Mouse (Mus musculus): ENCODE measurements around the gene Itpr2. TPM values are rescaled to one million over a fixed set of nuclear protein-coding genes. Genes with fewer than 3 reads are reported as not detected.

The Itpr2 gene
- total and polyA plus RNA-seq, 3 experiments: 2.3 to 46.0 (median 37.6) TPM

- no peak for ATAC-seq (ENCODE audit: extremely low read depth, insufficient number of reproducible peaks, low FRiP score, poor library complexity, severe bottlenecking)
- no peaks in the 10 kb centered on the region for H3K27me3 ChIP-seq (ENCODE audit: insufficient read depth, low read length)
- no peak for DNase-seq (ENCODE audit: low spot score)
- H3K9me3 ChIP-seq (replicated peaks): no peaks in the 10 kb centered on the region
- H3K4me1 ChIP-seq (ENCODE audit: insufficient read depth, low read depth, low read length): peaks cover 3% of the 10 kb centered on the region; the same call in 1 of the 2 replicates
- TF ChIP-seq CTCF (IDR thresholded peaks at IDR 0.05; ENCODE audit: low read depth, low read length) (no peak), TAL1 (conservative IDR thresholded peaks at IDR 0.05; ENCODE audit: low read depth, low read length) (no peak), POLR2AphosphoS5 (IDR thresholded peaks at IDR 0.05; ENCODE audit: insufficient replicate concordance, low read depth, low read length) (no peak), GATA1 (IDR thresholded peaks at IDR 0.05; ENCODE audit: borderline replicate concordance, low read length) (no peak), GATA2 (IDR thresholded peaks at IDR 0.05; ENCODE audit: borderline replicate concordance, low read depth, low read length) (no peak)
- H3K4me3 ChIP-seq (ENCODE audit: low read depth, low read length): no peak overlapping the region
- peaks cover 63% of the 10 kb centered on the region for H3K36me3 ChIP-seq (replicated peaks)
Observed at GRCm38 (mm10) chr6:146314304-146314703, 187.7 kb downstream of the Itpr2 start.

DNA sequence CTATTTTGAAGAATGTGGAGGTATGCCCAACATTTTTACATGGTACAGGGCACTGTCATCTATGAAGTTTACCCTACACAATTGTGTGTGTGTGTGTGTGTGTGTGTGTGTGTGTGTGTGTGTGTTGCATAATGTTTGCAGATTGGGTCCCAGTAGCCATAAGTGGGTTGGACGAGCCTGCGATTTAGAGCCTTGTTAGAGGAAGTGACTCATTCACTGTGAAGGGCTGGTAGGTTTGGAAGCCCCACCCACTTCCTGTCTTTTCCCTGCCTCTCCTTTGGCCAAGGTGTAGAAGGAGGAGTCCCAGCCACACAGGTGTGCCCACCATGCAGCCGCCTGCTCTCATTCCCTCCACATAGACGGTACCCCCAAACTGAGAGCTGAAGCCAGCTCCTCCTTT, 188.6 kb downstream of the Itpr2 start:
- no peak for TF ChIP-seq TAL1 (conservative IDR thresholded peaks at IDR 0.05; ENCODE audit: low read depth, low read length)
- no peak for TF ChIP-seq GATA1 (IDR thresholded peaks at IDR 0.05; ENCODE audit: borderline replicate concordance, low read length)
- TF ChIP-seq CTCF (IDR thresholded peaks at IDR 0.05; ENCODE audit: low read depth, low read length): no peak
- TF ChIP-seq POLR2AphosphoS5 (IDR thresholded peaks at IDR 0.05; ENCODE audit: insufficient replicate concordance, low read depth, low read length): no peak
- no peak for TF ChIP-seq GATA2 (IDR thresholded peaks at IDR 0.05; ENCODE audit: borderline replicate concordance, low read depth, low read length)
- no peak for DNase-seq (ENCODE audit: low spot score)
- Histone ChIP-seq H3K4me3 (ENCODE audit: low read depth, low read length) (no peak overlapping the region), H3K27me3 (ENCODE audit: insufficient read depth, low read length) (no peaks in the 10 kb centered on the region), H3K9me3 (replicated peaks) (no peaks in the 10 kb centered on the region), H3K36me3 (replicated peaks) (peaks cover 68% of the 10 kb centered on the region), H3K4me1 (ENCODE audit: insufficient read depth, low read depth, low read length) (peaks cover 3% of the 10 kb centered on the region; the same call in 1 of the 2 replicates)
- ATAC-seq (ENCODE audit: extremely low read depth, insufficient number of reproducible peaks, low FRiP score, poor library complexity, severe bottlenecking): no peak

- no peaks in the 10 kb centered on the region for H3K9me3 ChIP-seq (replicated peaks)
- TF ChIP-seq TAL1 (conservative IDR thresholded peaks at IDR 0.05; ENCODE audit: low read depth, low read length) (no peak), GATA2 (IDR thresholded peaks at IDR 0.05; ENCODE audit: borderline replicate concordance, low read depth, low read length) (no peak), CTCF (IDR thresholded peaks at IDR 0.05; ENCODE audit: low read depth, low read length) (no peak), POLR2AphosphoS5 (IDR thresholded peaks at IDR 0.05; ENCODE audit: insufficient replicate concordance, low read depth, low read length) (no peak), GATA1 (IDR thresholded peaks at IDR 0.05; ENCODE audit: borderline replicate concordance, low read length) (no peak)
- ATAC-seq (ENCODE audit: extremely low read depth, insufficient number of reproducible peaks, low FRiP score, poor library complexity, severe bottlenecking): no peak
- peaks cover 55% of the 10 kb centered on the region for H3K36me3 ChIP-seq (replicated peaks)
- H3K4me1 ChIP-seq (ENCODE audit: insufficient read depth, low read depth, low read length): peaks cover 3% of the 10 kb centered on the region; the same call in 1 of the 2 replicates
- H3K4me3 ChIP-seq (ENCODE audit: low read depth, low read length): no peak overlapping the region
- no peaks in the 10 kb centered on the region for H3K27me3 ChIP-seq (ENCODE audit: insufficient read depth, low read length)
- DNase-seq (ENCODE audit: low spot score): no peak
Observed at GRCm38 (mm10) chr6:146310210-146310609, 191.8 kb downstream of the Itpr2 start.

- Histone ChIP-seq H3K36me3 (replicated peaks) (peaks cover 52% of the 10 kb centered on the region), H3K9me3 (replicated peaks) (no peaks in the 10 kb centered on the region), H3K4me1 (ENCODE audit: insufficient read depth, low read depth, low read length) (peaks cover 3% of the 10 kb centered on the region; the same call in 1 of the 2 replicates), H3K27me3 (ENCODE audit: insufficient read depth, low read length) (no peaks in the 10 kb centered on the region), H3K4me3 (ENCODE audit: low read depth, low read length) (no peak overlapping the region)
- peak; percentile 46; the same call in 1 of the 2 replicates for ATAC-seq (ENCODE audit: extremely low read depth, insufficient number of reproducible peaks, low FRiP score, poor library complexity, severe bottlenecking)
- no peak for DNase-seq (ENCODE audit: low spot score)
- TF ChIP-seq TAL1 (conservative IDR thresholded peaks at IDR 0.05; ENCODE audit: low read depth, low read length): no peak
- TF ChIP-seq CTCF (IDR thresholded peaks at IDR 0.05; ENCODE audit: low read depth, low read length): no peak
- TF ChIP-seq GATA1 (IDR thresholded peaks at IDR 0.05; ENCODE audit: borderline replicate concordance, low read length): no peak
- no peak for TF ChIP-seq GATA2 (IDR thresholded peaks at IDR 0.05; ENCODE audit: borderline replicate concordance, low read depth, low read length)
- TF ChIP-seq POLR2AphosphoS5 (IDR thresholded peaks at IDR 0.05; ENCODE audit: insufficient replicate concordance, low read depth, low read length): no peak
Observed at GRCm38 (mm10) chr6:146309335-146309734, 192.7 kb downstream of the Itpr2 start.

DNA sequence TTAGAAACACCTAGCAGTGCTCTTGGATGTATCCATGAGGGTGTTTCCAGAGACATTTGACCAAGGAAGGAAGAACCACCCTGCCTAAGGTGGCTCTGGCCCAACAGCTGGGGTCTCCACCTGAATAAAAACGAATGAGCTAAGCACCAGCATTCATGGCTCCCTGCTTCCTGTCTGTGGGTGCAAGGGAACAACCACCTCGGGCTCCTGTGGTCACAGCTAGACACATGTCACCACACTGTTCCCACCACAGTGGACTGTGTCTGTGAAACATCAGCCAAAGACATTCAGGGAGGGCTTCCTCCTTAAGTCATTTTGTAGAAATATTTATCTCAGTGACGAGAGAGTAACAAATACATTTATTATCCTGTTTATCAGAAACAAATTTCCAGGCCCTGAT, 196.0 kb downstream of the Itpr2 start:
- DNase-seq (ENCODE audit: low spot score): no peak
- no peak for ATAC-seq (ENCODE audit: extremely low read depth, insufficient number of reproducible peaks, low FRiP score, poor library complexity, severe bottlenecking)
- peaks cover 3% of the 10 kb centered on the region; the same call in 1 of the 2 replicates for H3K4me1 ChIP-seq (ENCODE audit: insufficient read depth, low read depth, low read length)
- no peak overlapping the region for H3K4me3 ChIP-seq (ENCODE audit: low read depth, low read length)
- no peaks in the 10 kb centered on the region for H3K27me3 ChIP-seq (ENCODE audit: insufficient read depth, low read length)
- no peaks in the 10 kb centered on the region for H3K9me3 ChIP-seq (replicated peaks)
- peaks cover 29% of the 10 kb centered on the region for H3K36me3 ChIP-seq (replicated peaks)
- no peak for TF ChIP-seq GATA2 (IDR thresholded peaks at IDR 0.05; ENCODE audit: borderline replicate concordance, low read depth, low read length)
- no peak for TF ChIP-seq GATA1 (IDR thresholded peaks at IDR 0.05; ENCODE audit: borderline replicate concordance, low read length)
- TF ChIP-seq CTCF (IDR thresholded peaks at IDR 0.05; ENCODE audit: low read depth, low read length): no peak
- no peak for TF ChIP-seq POLR2AphosphoS5 (IDR thresholded peaks at IDR 0.05; ENCODE audit: insufficient replicate concordance, low read depth, low read length)

DNA sequence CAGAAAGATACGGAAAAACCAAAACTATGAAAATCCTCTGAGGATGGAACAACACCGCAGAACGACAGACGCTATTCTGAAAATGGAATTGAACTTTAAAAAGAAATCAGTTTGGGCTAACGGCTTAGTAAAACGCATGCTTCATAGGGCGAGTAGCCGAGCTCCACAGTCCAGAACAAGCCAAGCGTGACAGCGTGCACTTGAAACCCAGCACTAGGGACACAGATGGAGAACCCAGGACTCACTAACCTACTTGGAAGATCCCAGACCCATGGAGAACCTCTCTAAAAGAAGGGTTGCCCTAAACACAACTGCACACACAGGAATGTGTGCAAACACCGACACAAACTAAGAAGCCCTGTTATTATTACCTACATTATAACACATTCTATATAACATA, 197.9 kb downstream of the Itpr2 start:
- DNase-seq (ENCODE audit: low spot score): no peak
- Histone ChIP-seq H3K36me3 (replicated peaks) (peaks cover 23% of the 10 kb centered on the region), H3K9me3 (replicated peaks) (no peaks in the 10 kb centered on the region), H3K4me1 (ENCODE audit: insufficient read depth, low read depth, low read length) (no peaks in the 10 kb centered on the region), H3K4me3 (ENCODE audit: low read depth, low read length) (no peak overlapping the region), H3K27me3 (ENCODE audit: insufficient read depth, low read length) (no peaks in the 10 kb centered on the region)
- TF ChIP-seq GATA2 (IDR thresholded peaks at IDR 0.05; ENCODE audit: borderline replicate concordance, low read depth, low read length): no peak
- TF ChIP-seq TAL1 (conservative IDR thresholded peaks at IDR 0.05; ENCODE audit: low read depth, low read length): no peak
- TF ChIP-seq CTCF (IDR thresholded peaks at IDR 0.05; ENCODE audit: low read depth, low read length): no peak
- no peak for TF ChIP-seq POLR2AphosphoS5 (IDR thresholded peaks at IDR 0.05; ENCODE audit: insufficient replicate concordance, low read depth, low read length)
- TF ChIP-seq GATA1 (IDR thresholded peaks at IDR 0.05; ENCODE audit: borderline replicate concordance, low read length): no peak
- no peak for ATAC-seq (ENCODE audit: extremely low read depth, insufficient number of reproducible peaks, low FRiP score, poor library complexity, severe bottlenecking)

All from G1E (cell line).